Mouse (Mus musculus) lung, postnatal 4 days (tissue): Measurements from ENCODE around the gene Iqcf6.

Source experiments
- DNase-seq, 2 experiments: peaks; one replicate each; pipeline ENCODE4 v3.0.0; 2021

Gene Iqcf6

GRCm38 (mm10) chr9:106659441-106659840, 33.1 kb downstream of the Iqcf6 start:
- no peak for DNase-seq

GRCm38 (mm10) chr9:106659935-106660334, 33.6 kb downstream of the Iqcf6 start:
- DNase-seq, result no peak

DNA sequence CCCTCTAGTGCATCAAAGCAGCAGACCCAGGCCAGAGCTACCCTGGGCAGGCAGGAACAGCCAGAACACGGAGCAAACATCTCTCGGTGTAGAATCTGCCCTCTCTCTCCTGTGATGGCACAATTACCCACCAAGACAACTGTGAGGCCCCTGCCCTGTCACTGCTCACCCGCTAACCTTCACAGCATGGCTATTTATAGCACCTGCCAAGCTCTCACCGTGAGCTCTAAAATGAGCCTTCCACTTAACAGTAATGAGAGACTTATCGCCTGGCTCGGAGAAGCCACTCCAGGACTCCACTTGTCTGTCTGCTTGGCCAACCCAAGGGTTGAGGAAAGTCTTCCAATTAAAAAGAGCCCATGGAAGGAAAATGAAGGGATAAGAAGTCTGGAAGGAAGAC, 36.8 kb downstream of the Iqcf6 start:
- DNase-seq, result no peak

DNA sequence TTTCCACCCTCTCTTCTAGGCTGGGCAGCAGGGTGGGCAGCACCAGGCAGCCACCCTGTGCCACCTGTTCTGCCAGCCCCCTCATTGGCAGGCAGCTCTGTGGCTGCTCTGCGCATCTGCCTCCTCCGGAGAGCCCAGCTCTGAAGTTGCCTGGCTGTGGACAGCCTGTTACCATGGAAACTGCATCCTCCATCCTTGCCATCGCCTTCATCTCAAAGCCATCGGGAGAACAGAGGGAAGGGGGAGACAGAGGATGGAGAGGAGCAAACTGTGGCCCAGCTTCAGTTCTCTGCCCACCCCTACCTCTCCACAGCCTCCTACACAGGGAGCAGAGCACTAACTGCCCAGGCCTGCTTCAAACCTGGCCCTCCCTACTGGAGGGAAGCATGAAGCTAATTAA, 38.1 kb downstream of the Iqcf6 start:
- DNase-seq, result no peak

DNA sequence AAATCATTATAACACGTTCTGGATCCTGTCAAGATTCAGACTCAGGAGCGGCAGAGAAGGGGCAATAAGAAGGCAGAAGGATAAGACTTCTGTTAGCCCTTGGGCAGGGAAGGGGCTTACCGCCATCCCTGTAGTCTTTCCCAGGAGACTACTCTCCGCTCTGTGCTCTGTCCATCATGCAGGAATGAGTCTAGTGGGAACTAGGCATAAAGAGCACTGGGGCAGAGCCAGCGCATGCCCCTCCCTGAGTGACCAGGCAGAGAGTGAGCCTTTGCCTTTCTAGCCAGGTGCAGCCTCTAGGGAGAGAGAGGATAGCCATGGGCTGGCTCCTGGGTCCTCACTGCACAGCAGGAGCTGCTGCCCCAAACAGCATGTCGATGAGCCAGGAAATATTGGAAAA, 38.5 kb downstream of the Iqcf6 start:
- no peak for DNase-seq

- DNase-seq, result no peak
Observed at GRCm38 (mm10) chr9:106673860-106674259, 47.5 kb downstream of the Iqcf6 start.

- peak; percentile 66 to 84 for DNase-seq
Observed at GRCm38 (mm10) chr9:106675480-106675879, 49.1 kb downstream of the Iqcf6 start.

GRCm38 (mm10) chr9:106675965-106676364, 49.6 kb downstream of the Iqcf6 start:
- DNase-seq, result peak in 1 of 2 experiments; percentile 16

GRCm38 (mm10) chr9:106676571-106676970, 50.2 kb downstream of the Iqcf6 start:
- DNase-seq, result no peak
